Mouse (Mus musculus): ENCODE measurements around the gene Dmap1. TPM values are rescaled to one million over a fixed set of nuclear protein-coding genes. Genes with fewer than 3 reads are reported as not detected.

Gene Dmap1
- polyA plus RNA-seq, 1 experiment from 2014 or later, result 67.3 TPM

GRCm38 (mm10) chr4:117651626-117652101 is 30.4 kb downstream of the Dmap1 start:
- peaks cover 13% of the 10 kb centered on the region; the same call in 1 of the 2 replicates for H3K4me1 ChIP-seq (ENCODE audit: control insufficient read depth, insufficient read depth, low read length)
- H3K9ac ChIP-seq (ENCODE audit: low read depth, low read length), result no peak overlapping the region
- no peaks in the 10 kb centered on the region for H3K9me3 ChIP-seq (ENCODE audit: control insufficient read depth, low read length)
- H3K4me2 ChIP-seq (replicated peaks; ENCODE audit: low read depth, low read length), result no peak overlapping the region
- 18% methylated on average over 8 of the region's 8 CpGs for WGBS
- no peaks in the 10 kb centered on the region for H3K27me3 ChIP-seq (ENCODE audit: control insufficient read depth, insufficient read depth, low read length)
- no peak overlapping the region for H3K4me3 ChIP-seq (ENCODE audit: low read length)
- ATAC-seq (ENCODE audit: low FRiP score, low TSS enrichment), result peak; percentile 84
- H3K36me3 ChIP-seq (ENCODE audit: control insufficient read depth, insufficient read depth, low read length), result peaks cover under 1% of the 10 kb centered on the region
- H3K27ac ChIP-seq (ENCODE audit: low read depth, low read length), result no peak overlapping the region

- Histone ChIP-seq H3K4me2 (replicated peaks; ENCODE audit: low read depth, low read length) (no peak overlapping the region), H3K27me3 (ENCODE audit: control insufficient read depth, insufficient read depth, low read length) (no peaks in the 10 kb centered on the region), H3K4me3 (ENCODE audit: low read length) (no peak overlapping the region), H3K27ac (ENCODE audit: low read depth, low read length) (no peak overlapping the region), H3K9me3 (ENCODE audit: control insufficient read depth, low read length) (no peaks in the 10 kb centered on the region), H3K9ac (ENCODE audit: low read depth, low read length) (no peak overlapping the region), H3K4me1 (ENCODE audit: control insufficient read depth, insufficient read depth, low read length) (peaks cover 8% of the 10 kb centered on the region; the same call in 1 of the 2 replicates), H3K36me3 (ENCODE audit: control insufficient read depth, insufficient read depth, low read length) (peaks cover 3% of the 10 kb centered on the region)
- no peak for ATAC-seq (ENCODE audit: low FRiP score, low TSS enrichment)
- 82% methylated on average over 23 of the region's 23 CpGs for WGBS
These were observed 34.9 kb downstream of the Dmap1 start for GRCm38 (mm10) chr4:117646926-117647755.

- 88% methylated on average over 8 of the region's 8 CpGs for WGBS
- Histone ChIP-seq H3K4me3 (ENCODE audit: low read length) (no peak overlapping the region), H3K27ac (ENCODE audit: low read depth, low read length) (no peak overlapping the region), H3K36me3 (ENCODE audit: control insufficient read depth, insufficient read depth, low read length) (peaks cover 3% of the 10 kb centered on the region), H3K9ac (ENCODE audit: low read depth, low read length) (no peak overlapping the region), H3K4me2 (replicated peaks; ENCODE audit: low read depth, low read length) (no peak overlapping the region), H3K9me3 (ENCODE audit: control insufficient read depth, low read length) (no peaks in the 10 kb centered on the region), H3K27me3 (ENCODE audit: control insufficient read depth, insufficient read depth, low read length) (no peaks in the 10 kb centered on the region), H3K4me1 (ENCODE audit: control insufficient read depth, insufficient read depth, low read length) (peaks cover 6% of the 10 kb centered on the region; the same call in 1 of the 2 replicates)
- no peak for ATAC-seq (ENCODE audit: low FRiP score, low TSS enrichment)
These were observed 35.6 kb downstream of the Dmap1 start for GRCm38 (mm10) chr4:117646496-117646895.

GRCm38 (mm10) chr4:117645859-117646258 is 36.2 kb downstream of the Dmap1 start:
- no peak for ATAC-seq (ENCODE audit: low FRiP score, low TSS enrichment)
- no peak overlapping the region for H3K27ac ChIP-seq (ENCODE audit: low read depth, low read length)
- 79% methylated on average over 2 of the region's 2 CpGs for WGBS

GRCm38 (mm10) chr4:117645031-117645435 is 37.0 kb downstream of the Dmap1 start:
- Histone ChIP-seq H3K9me3 (ENCODE audit: control insufficient read depth, low read length) (no peaks in the 10 kb centered on the region), H3K27me3 (ENCODE audit: control insufficient read depth, insufficient read depth, low read length) (no peaks in the 10 kb centered on the region), H3K4me1 (ENCODE audit: control insufficient read depth, insufficient read depth, low read length) (0 out of 2 replicates have a peak, but pooled peaks cover 6% of the 10 kb centered on the region), H3K9ac (ENCODE audit: low read depth, low read length) (no peak overlapping the region), H3K27ac (ENCODE audit: low read depth, low read length) (no peak overlapping the region), H3K4me3 (ENCODE audit: low read length) (no peak overlapping the region), H3K4me2 (replicated peaks; ENCODE audit: low read depth, low read length) (no peak overlapping the region), H3K36me3 (ENCODE audit: control insufficient read depth, insufficient read depth, low read length) (peaks cover 3% of the 10 kb centered on the region)
- WGBS, result 38% methylated on average over 22 of the region's 22 CpGs
- ATAC-seq (ENCODE audit: low FRiP score, low TSS enrichment), result peak; percentile 55; the same call in 1 of the 2 replicates

More at GRCm38 (mm10) chr4:117645859-117646258, 36.2 kb downstream of the Dmap1 start:
- Histone ChIP-seq H3K4me2 (replicated peaks; ENCODE audit: low read depth, low read length) (no peak overlapping the region), H3K27me3 (ENCODE audit: control insufficient read depth, insufficient read depth, low read length) (no peaks in the 10 kb centered on the region), H3K9ac (ENCODE audit: low read depth, low read length) (no peak overlapping the region), H3K4me3 (ENCODE audit: low read length) (no peak overlapping the region), H3K9me3 (ENCODE audit: control insufficient read depth, low read length) (no peaks in the 10 kb centered on the region), H3K4me1 (ENCODE audit: control insufficient read depth, insufficient read depth, low read length) (0 out of 2 replicates have a peak, but pooled peaks cover 6% of the 10 kb centered on the region), H3K36me3 (ENCODE audit: control insufficient read depth, insufficient read depth, low read length) (peaks cover 3% of the 10 kb centered on the region)

- H3K9me3 ChIP-seq (ENCODE audit: control insufficient read depth, low read length), result no peaks in the 10 kb centered on the region
- 0 out of 2 replicates have a peak, but pooled peaks cover 6% of the 10 kb centered on the region for H3K4me1 ChIP-seq (ENCODE audit: control insufficient read depth, insufficient read depth, low read length)
- WGBS, result 84% methylated on average over 1 of the region's 1 CpGs
- no peaks in the 10 kb centered on the region for H3K27me3 ChIP-seq (ENCODE audit: control insufficient read depth, insufficient read depth, low read length)
- no peak overlapping the region for H3K4me2 ChIP-seq (replicated peaks; ENCODE audit: low read depth, low read length)
- H3K4me3 ChIP-seq (ENCODE audit: low read length), result no peak overlapping the region
- ATAC-seq (ENCODE audit: low FRiP score, low TSS enrichment), result no peak
- H3K9ac ChIP-seq (ENCODE audit: low read depth, low read length), result no peak overlapping the region
- H3K36me3 ChIP-seq (ENCODE audit: control insufficient read depth, insufficient read depth, low read length), result peaks cover 5% of the 10 kb centered on the region
- no peak overlapping the region for H3K27ac ChIP-seq (ENCODE audit: low read depth, low read length)
These were observed 40.3 kb downstream of the Dmap1 start for GRCm38 (mm10) chr4:117641804-117642203.

GRCm38 (mm10) chr4:117640925-117641703 is 41.0 kb downstream of the Dmap1 start:
- no peaks in the 10 kb centered on the region for H3K27me3 ChIP-seq (ENCODE audit: control insufficient read depth, insufficient read depth, low read length)
- no peaks in the 10 kb centered on the region for H3K9me3 ChIP-seq (ENCODE audit: control insufficient read depth, low read length)
- H3K9ac ChIP-seq (ENCODE audit: low read depth, low read length), result no peak overlapping the region
- no peak overlapping the region for H3K4me2 ChIP-seq (replicated peaks; ENCODE audit: low read depth, low read length)
- H3K36me3 ChIP-seq (ENCODE audit: control insufficient read depth, insufficient read depth, low read length), result 0 out of 2 replicates have a peak, but pooled peaks cover 2% of the 10 kb centered on the region
- no peak overlapping the region for H3K27ac ChIP-seq (ENCODE audit: low read depth, low read length)
- no peak for ATAC-seq (ENCODE audit: low FRiP score, low TSS enrichment)
- no peak overlapping the region for H3K4me3 ChIP-seq (ENCODE audit: low read length)
- 0 out of 2 replicates have a peak, but pooled peaks cover 6% of the 10 kb centered on the region for H3K4me1 ChIP-seq (ENCODE audit: control insufficient read depth, insufficient read depth, low read length)
- 100% methylated on average over 1 of the region's 1 CpGs for WGBS

- Histone ChIP-seq H3K27me3 (ENCODE audit: control insufficient read depth, insufficient read depth, low read length) (no peaks in the 10 kb centered on the region), H3K4me3 (ENCODE audit: low read length) (no peak overlapping the region), H3K4me2 (replicated peaks; ENCODE audit: low read depth, low read length) (no peak overlapping the region), H3K9me3 (ENCODE audit: control insufficient read depth, low read length) (no peaks in the 10 kb centered on the region), H3K4me1 (ENCODE audit: control insufficient read depth, insufficient read depth, low read length) (no peaks in the 10 kb centered on the region), H3K27ac (ENCODE audit: low read depth, low read length) (no peak overlapping the region), H3K9ac (ENCODE audit: low read depth, low read length) (no peak overlapping the region), H3K36me3 (ENCODE audit: control insufficient read depth, insufficient read depth, low read length) (0 out of 2 replicates have a peak, but pooled peaks cover 2% of the 10 kb centered on the region)
- ATAC-seq (ENCODE audit: low FRiP score, low TSS enrichment), result no peak
- WGBS, result 59% methylated on average over 22 of the region's 22 CpGs
These were observed 45.0 kb downstream of the Dmap1 start for GRCm38 (mm10) chr4:117636891-117637613.
